Mouse (Mus musculus) intestine, embryonic 16.5 days (tissue): ENCODE measurements around the gene Prkn. TPM values are rescaled to one million over a fixed set of nuclear protein-coding genes. Genes with fewer than 3 reads are reported as not detected.

Experiments
- ATAC-seq: fragments of 200-750 bp; cut with Nextera tagmentation; 2 replicates; pipeline ENCODE4 v1.8.0; 2017; ENCODE audit warnings: moderate TSS enrichment, moderate library complexity
- H3K27ac ChIP-seq: fragments of 300-500 bp; sonication (generic); 2 replicates; pipeline ENCODE4 v1.5.1; 2014; ENCODE audit warnings: mild to moderate bottlenecking, low read length
- H3K27me3 ChIP-seq: fragments of 300-500 bp; sonication (generic); replicated peaks from 2 replicates; pipeline ENCODE4 v1.6.1; 2014; ENCODE audit warnings: low read length, control low read depth, mixed read lengths; ENCODE audit not compliant: control insufficient read depth, insufficient read depth
- H3K36me3 ChIP-seq: fragments of 300-500 bp; sonication (generic); 2 replicates; pipeline ENCODE4 v1.6.1; 2014; ENCODE audit warnings: low read length, control low read depth; ENCODE audit not compliant: control insufficient read depth, insufficient read depth
- H3K4me1 ChIP-seq: fragments of 300-500 bp; sonication (generic); 2 replicates; pipeline ENCODE4 v1.6.1; 2014; ENCODE audit warnings: low read length, control low read depth, mixed read lengths; ENCODE audit not compliant: control insufficient read depth, insufficient read depth
- H3K4me2 ChIP-seq: fragments of 300-500 bp; sonication (generic); 2 replicates; pipeline ENCODE4 v1.6.1; 2014; ENCODE audit warnings: low read depth, low read length, control low read depth
- H3K4me3 ChIP-seq: fragments of 300-500 bp; sonication (generic); 2 replicates; pipeline ENCODE4 v1.5.1; 2014; ENCODE audit warnings: mild to moderate bottlenecking, low read length
- H3K9ac ChIP-seq: fragments of 300-500 bp; sonication (generic); 2 replicates; pipeline ENCODE4 v1.6.1; 2014; ENCODE audit warnings: low read depth, low read length
- H3K9me3 ChIP-seq: fragments of 300-500 bp; sonication (generic); 2 replicates; pipeline ENCODE4 v1.6.1; 2016; ENCODE audit warnings: low read length, control low read depth; ENCODE audit not compliant: control insufficient read depth
- WGBS: fragments of 180-500 bp; shearing (Covaris S2); extraction: QIAGEN DNeasy Blood & Tissue Kit; methylation state at CpG from one replicate; pipeline ENCODE4 v1.1.7; 2014; 5-methylcytosine and 5-hydroxymethylcytosine counted together
- polyA plus RNA-seq: library from polyadenylated mRNA; unstranded; fragments of >200 nt; fragmentation: Nextera tagmentation; extraction: Ambion mirVana; gene quantifications from 2 replicates; pipeline ENCODE4 v1.2.1, GENCODE M21; 2015

Prkn gene
- polyA plus RNA-seq, 1 experiment from 2014 or later = 1.3 TPM

DNA sequence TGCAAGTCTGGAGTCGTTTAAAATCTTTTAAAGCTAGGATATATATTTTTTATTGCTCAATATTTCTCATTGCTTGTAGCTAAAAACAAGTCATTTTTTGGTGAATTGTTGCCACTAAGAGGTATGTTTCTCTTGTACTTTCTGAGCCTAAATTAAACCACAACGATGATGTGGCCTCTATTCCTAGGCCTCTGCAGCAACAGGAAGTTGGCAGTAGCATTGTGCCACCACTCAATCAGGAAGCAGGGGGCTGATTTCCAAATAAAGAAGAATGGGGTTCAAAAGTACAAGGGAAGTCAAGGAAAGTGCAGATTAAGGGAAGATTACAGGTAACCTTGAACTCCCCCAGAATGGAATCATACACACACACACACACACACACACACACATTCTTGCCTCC, 642.8 kb downstream of the Prkn start:
- 62% methylated on average over 2 of the region's 2 CpGs for WGBS
- no peak for ATAC-seq
- H3K36me3 ChIP-seq = no peaks in the 10 kb centered on the region

GRCm38 (mm10) chr17:11490051-11490450, 649.9 kb downstream of the Prkn start:
- Histone ChIP-seq H3K4me2 (no peak overlapping the region), H3K4me1 (no peaks in the 10 kb centered on the region), H3K4me3 (no peak overlapping the region), H3K36me3 (no peaks in the 10 kb centered on the region), H3K9me3 (no peaks in the 10 kb centered on the region), H3K27ac (no peak overlapping the region), H3K9ac (no peak overlapping the region), H3K27me3 (no peaks in the 10 kb centered on the region)
- 82% methylated on average over 4 of the region's 4 CpGs for WGBS
- ATAC-seq = no peak

More for the DNA sequence above, 642.8 kb downstream of the Prkn start:
- no peak overlapping the region for H3K27ac ChIP-seq
- no peaks in the 10 kb centered on the region for H3K4me1 ChIP-seq
- H3K9me3 ChIP-seq = no peaks in the 10 kb centered on the region
- H3K4me2 ChIP-seq = no peak overlapping the region
- no peak overlapping the region for H3K9ac ChIP-seq
- no peak overlapping the region for H3K4me3 ChIP-seq
- no peaks in the 10 kb centered on the region for H3K27me3 ChIP-seq

DNA sequence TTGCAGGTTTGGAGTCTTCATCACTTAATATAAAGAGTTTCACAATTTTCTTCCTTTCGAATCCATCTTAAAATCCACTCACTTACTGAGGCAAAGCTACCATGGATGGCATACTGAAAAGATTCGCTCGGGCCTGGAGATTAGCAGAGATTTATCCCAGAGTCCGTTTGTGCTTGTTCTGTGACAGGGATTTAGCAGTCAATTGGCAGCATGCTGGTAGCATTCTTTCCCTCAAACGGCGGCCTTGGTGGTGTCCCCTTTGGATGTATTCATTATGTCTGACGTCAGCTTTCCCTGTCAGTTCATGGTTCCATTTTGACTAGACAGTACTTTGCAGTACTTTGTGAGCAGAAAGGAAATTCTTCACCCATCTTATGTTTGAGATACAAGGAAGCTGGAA, 662.4 kb downstream of the Prkn start:
- no peak for ATAC-seq
- Histone ChIP-seq H3K4me2 (no peak overlapping the region), H3K4me3 (no peak overlapping the region), H3K27me3 (no peaks in the 10 kb centered on the region), H3K36me3 (no peaks in the 10 kb centered on the region), H3K9ac (no peak overlapping the region), H3K9me3 (no peaks in the 10 kb centered on the region), H3K27ac (no peak overlapping the region), H3K4me1 (no peaks in the 10 kb centered on the region)
- WGBS = 83% methylated on average over 7 of the region's 7 CpGs

- ATAC-seq = no peak
- WGBS = 96% methylated on average over 3 of the region's 3 CpGs
- H3K4me1 ChIP-seq = no peaks in the 10 kb centered on the region
- H3K9me3 ChIP-seq = no peaks in the 10 kb centered on the region
- no peak overlapping the region for H3K27ac ChIP-seq
- no peak overlapping the region for H3K9ac ChIP-seq
- no peaks in the 10 kb centered on the region for H3K27me3 ChIP-seq
- H3K36me3 ChIP-seq = no peaks in the 10 kb centered on the region
- no peak overlapping the region for H3K4me2 ChIP-seq
- no peak overlapping the region for H3K4me3 ChIP-seq
Observed at GRCm38 (mm10) chr17:11504496-11504895, 664.3 kb downstream of the Prkn start.

GRCm38 (mm10) chr17:11507082-11507481, 666.9 kb downstream of the Prkn start:
- no peak overlapping the region for H3K4me3 ChIP-seq
- no peaks in the 10 kb centered on the region for H3K4me1 ChIP-seq
- no peak overlapping the region for H3K27ac ChIP-seq
- ATAC-seq = no peak
- 92% methylated on average over 3 of the region's 3 CpGs for WGBS
- no peaks in the 10 kb centered on the region for H3K9me3 ChIP-seq
- no peak overlapping the region for H3K4me2 ChIP-seq
- H3K27me3 ChIP-seq = no peaks in the 10 kb centered on the region
- no peak overlapping the region for H3K9ac ChIP-seq
- no peaks in the 10 kb centered on the region for H3K36me3 ChIP-seq

GRCm38 (mm10) chr17:11510081-11510480, 669.9 kb downstream of the Prkn start:
- H3K9me3 ChIP-seq = no peaks in the 10 kb centered on the region
- WGBS = 65% methylated on average over 7 of the region's 7 CpGs
- H3K4me2 ChIP-seq = no peak overlapping the region
- no peak overlapping the region for H3K4me3 ChIP-seq
- no peak overlapping the region for H3K27ac ChIP-seq
- no peaks in the 10 kb centered on the region for H3K27me3 ChIP-seq
- H3K36me3 ChIP-seq = no peaks in the 10 kb centered on the region
- H3K4me1 ChIP-seq = no peaks in the 10 kb centered on the region
- no peak for ATAC-seq
- H3K9ac ChIP-seq = no peak overlapping the region

GRCm38 (mm10) chr17:11514032-11514761, 674.0 kb downstream of the Prkn start:
- H3K4me2 ChIP-seq = no peak overlapping the region
- no peaks in the 10 kb centered on the region for H3K4me1 ChIP-seq
- no peak for ATAC-seq
- H3K36me3 ChIP-seq = no peaks in the 10 kb centered on the region
- H3K4me3 ChIP-seq = no peak overlapping the region
- H3K9me3 ChIP-seq = no peaks in the 10 kb centered on the region
- H3K27ac ChIP-seq = no peak overlapping the region
- 36% methylated on average over 8 of the region's 8 CpGs for WGBS
- no peaks in the 10 kb centered on the region for H3K27me3 ChIP-seq
- no peak overlapping the region for H3K9ac ChIP-seq

DNA sequence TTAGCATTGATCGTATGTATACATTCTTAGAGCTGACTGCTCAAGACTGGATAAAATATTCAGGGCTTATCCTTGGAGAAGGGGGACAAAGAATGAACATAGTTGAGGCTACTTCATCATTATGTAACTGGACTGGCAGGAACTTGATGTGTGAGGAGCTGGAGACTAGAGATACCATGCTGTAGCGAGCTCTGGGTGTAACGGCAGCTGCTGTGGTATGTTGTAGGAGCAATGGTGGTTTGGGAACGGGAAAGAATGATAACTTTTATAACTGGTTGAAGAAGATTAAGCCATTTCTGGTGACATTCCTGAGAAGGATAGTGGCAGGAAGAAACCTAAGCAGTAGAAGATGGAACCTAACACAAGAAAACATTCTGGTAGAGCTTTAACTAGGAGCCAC, 675.4 kb downstream of the Prkn start:
- 86% methylated on average over 4 of the region's 4 CpGs for WGBS
- H3K27ac ChIP-seq = no peak overlapping the region
- H3K27me3 ChIP-seq = no peaks in the 10 kb centered on the region
- no peak overlapping the region for H3K4me3 ChIP-seq
- ATAC-seq = no peak
- no peaks in the 10 kb centered on the region for H3K36me3 ChIP-seq
- H3K9me3 ChIP-seq = no peaks in the 10 kb centered on the region
- H3K4me2 ChIP-seq = no peak overlapping the region
- no peaks in the 10 kb centered on the region for H3K4me1 ChIP-seq
- no peak overlapping the region for H3K9ac ChIP-seq

GRCm38 (mm10) chr17:11516165-11516564, 676.0 kb downstream of the Prkn start:
- 74% methylated on average over 7 of the region's 7 CpGs for WGBS
- ATAC-seq = no peak

DNA sequence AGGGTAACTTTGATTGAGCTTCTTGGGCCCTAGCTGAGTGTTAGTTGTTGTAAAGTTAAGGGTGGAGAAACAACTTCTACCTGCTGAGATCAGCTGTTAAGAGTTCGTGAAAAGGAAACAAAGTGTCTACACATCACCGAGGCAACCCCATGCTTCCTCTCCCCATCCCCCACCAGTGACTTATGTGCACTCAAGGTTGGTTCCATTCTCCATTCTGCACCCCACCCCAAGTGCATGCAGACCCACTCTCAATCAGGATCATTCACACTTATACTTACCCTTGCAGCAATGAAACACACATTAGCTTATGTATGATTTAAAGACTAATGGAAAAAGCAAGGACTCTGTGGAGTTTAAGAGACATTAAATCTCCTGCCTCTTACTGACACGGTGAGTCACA, 691.9 kb downstream of the Prkn start:
- Histone ChIP-seq H3K4me1 (peaks cover 3% of the 10 kb centered on the region; the same call in 1 of the 2 replicates), H3K36me3 (no peaks in the 10 kb centered on the region)
- 48% methylated on average over 3 of the region's 3 CpGs for WGBS

More at GRCm38 (mm10) chr17:11516165-11516564, 676.0 kb downstream of the Prkn start:
- H3K4me1 ChIP-seq = no peaks in the 10 kb centered on the region
- H3K36me3 ChIP-seq = no peaks in the 10 kb centered on the region
- H3K27ac ChIP-seq = no peak overlapping the region
- no peak overlapping the region for H3K4me3 ChIP-seq
- H3K9ac ChIP-seq = no peak overlapping the region
- H3K4me2 ChIP-seq = no peak overlapping the region
- no peaks in the 10 kb centered on the region for H3K9me3 ChIP-seq
- H3K27me3 ChIP-seq = no peaks in the 10 kb centered on the region

More for the DNA sequence above, 691.9 kb downstream of the Prkn start:
- no peaks in the 10 kb centered on the region for H3K27me3 ChIP-seq
- no peak overlapping the region for H3K4me3 ChIP-seq
- no peaks in the 10 kb centered on the region for H3K9me3 ChIP-seq
- no peak overlapping the region for H3K9ac ChIP-seq
- ATAC-seq = no peak
- H3K27ac ChIP-seq = no peak overlapping the region
- no peak overlapping the region for H3K4me2 ChIP-seq
